Comparison of ENCODE assay signal across 9 mouse cellular contexts in genomic region chr2:30416649-30416965, GRCm38 (mm10). TPM values are rescaled to one million over a fixed set of nuclear protein-coding genes. Genes with fewer than 3 reads are reported as not detected.
DNase-seq lines count a peak whose midpoint lies in the region; ATAC-seq and TF ChIP-seq lines count a peak whose summit lies in the region.
"Had no signal": no experiment of that assay in that cellular context is flagged by ENCODE, and none has a peak within 500 bp of the region (broad histone marks: within the 10 kb centered on the region; RNA-seq: fewer than 3 reads in every experiment).

No protein-coding gene starts in this region.

- peak overlapping the region; percentile 96 for H3K27ac ChIP-seq in heart, embryonic 13.5 days (replicated peaks)
- H3K27ac ChIP-seq in ES-E14 (ENCODE audit: insufficient read depth, low read depth, low read length, poor library complexity, severe bottlenecking): peak overlapping the region; percentile 74
- peak overlapping the region; percentile 98 for H3K27ac ChIP-seq in forebrain, embryonic 16.5 days (ENCODE audit: low read length)
- peak overlapping the region; percentile 98 for H3K27ac ChIP-seq in liver, postnatal 0 days (ENCODE audit: low read depth)

- intact Hi-C loops in heart, postnatal 10 days (cut with DNase I): no loop called here

- H3K9ac ChIP-seq in heart, embryonic 13.5 days: peak overlapping the region; percentile 95
- H3K9ac ChIP-seq in ES-E14 (ENCODE audit: insufficient read depth, low read depth, low read length, poor library complexity, severe bottlenecking): peak overlapping the region; percentile 88
- H3K9ac ChIP-seq in forebrain, embryonic 16.5 days (replicated peaks; ENCODE audit: low read depth, low read length): peak overlapping the region; percentile 97
- peak overlapping the region; percentile 98 for H3K9ac ChIP-seq in liver, postnatal 0 days (replicated peaks)

- no peak for TF ChIP-seq CTCF in liver, postnatal 0 days (IDR thresholded peaks at IDR 0.05; ENCODE audit: low read depth)

- no peak for TF ChIP-seq EP300 in liver, postnatal 0 days (IDR thresholded peaks at IDR 0.05; ENCODE audit: low read depth)

- H3K36me3 ChIP-seq in heart, embryonic 13.5 days: peaks cover 18% of the 10 kb centered on the region
- peaks cover 3% of the 10 kb centered on the region; the same call in 1 of the 2 replicates for H3K36me3 ChIP-seq in ES-E14 (ENCODE audit: control insufficient read depth, insufficient read depth, low read length, poor library complexity, severe bottlenecking)
- H3K36me3 ChIP-seq in forebrain, embryonic 16.5 days (ENCODE audit: control insufficient read depth, insufficient read depth): no peaks in the 10 kb centered on the region
- peaks cover 15% of the 10 kb centered on the region; the same call in 1 of the 2 replicates for H3K36me3 ChIP-seq in liver, postnatal 0 days (replicated peaks; ENCODE audit: insufficient read depth, low read length)

- peak overlapping the region; percentile 74 for H3K4me2 ChIP-seq in heart, embryonic 13.5 days
- peak overlapping the region; percentile 82 for H3K4me2 ChIP-seq in forebrain, embryonic 16.5 days (ENCODE audit: low read length)
- H3K4me2 ChIP-seq in liver, postnatal 0 days (ENCODE audit: low read depth, low read length): peak overlapping the region; percentile 88

- under 1% methylated on average over 7 of the region's 7 CpGs for WGBS in heart, embryonic 13.5 days
- 0% methylated on average over 7 of the region's 7 CpGs for WGBS in forebrain, embryonic 16.5 days
- WGBS in liver, postnatal 0 days (ENCODE audit: insufficient replicate concordance): 0% methylated on average over 7 of the region's 7 CpGs

- DNase-seq in heart, postnatal 10 days: no peak
- DNase-seq in ES-E14 (ENCODE audit: low read depth, low spot score): no peak
- no peak for DNase-seq in liver, postnatal 0 days
- no peak for DNase-seq in thymus, postnatal 14 days
- DNase-seq in adrenal gland, postnatal 14 days: no peak

- peak overlapping the region; percentile 85 for H3K4me3 ChIP-seq in heart, embryonic 13.5 days
- peak overlapping the region; percentile 72 to 76 for H3K4me3 ChIP-seq in ES-E14 (ENCODE audit: insufficient read depth in 1 of 2, low read depth in 1 of 2, low read length in 2 of 2, poor library complexity in 1 of 2, severe bottlenecking in 1 of 2)
- peak overlapping the region; percentile 98 for H3K4me3 ChIP-seq in forebrain, embryonic 16.5 days (replicated peaks; ENCODE audit: low read length)
- peak overlapping the region; percentile 98 for H3K4me3 ChIP-seq in liver, postnatal 0 days (ENCODE audit: low read depth, low read length)

- ATAC-seq in heart, embryonic 13.5 days (ENCODE audit: extremely low read depth, insufficient number of reproducible peaks, low FRiP score, low TSS enrichment): no peak
- ATAC-seq in forebrain, embryonic 16.5 days: no peak
- no peak for ATAC-seq in liver, postnatal 0 days
- ATAC-seq in frontal cortex, adult (ENCODE audit: low TSS enrichment): no peak

- in situ Hi-C loops in ES-E14 (cut with MboI; ENCODE audit: low sequenced_read_pairs in 2 of 2, unreplicated experiment in 2 of 2): no loop called here

- H3K27me3 ChIP-seq in heart, embryonic 13.5 days (replicated peaks): no peaks in the 10 kb centered on the region
- no peaks in the 10 kb centered on the region for H3K27me3 ChIP-seq in forebrain, embryonic 16.5 days (replicated peaks; ENCODE audit: control insufficient read depth, insufficient read depth, low read length)
- no peaks in the 10 kb centered on the region for H3K27me3 ChIP-seq in liver, postnatal 0 days (ENCODE audit: insufficient read depth, low read length)

- H3K9me3 ChIP-seq in heart, embryonic 13.5 days: no peaks in the 10 kb centered on the region
- H3K9me3 ChIP-seq in ES-E14 (ENCODE audit: control insufficient read depth, insufficient read depth, low read depth, low read length): no peaks in the 10 kb centered on the region
- H3K9me3 ChIP-seq in forebrain, embryonic 16.5 days (ENCODE audit: control insufficient read depth, low read length): no peaks in the 10 kb centered on the region
- H3K9me3 ChIP-seq in liver, postnatal 0 days (ENCODE audit: low read length): no peaks in the 10 kb centered on the region

- peaks cover 50% of the 10 kb centered on the region for H3K4me1 ChIP-seq in heart, embryonic 13.5 days
- peaks cover 0 to 10% of the 10 kb centered on the region in 2 experiments; a peak in 3 of 4 replicates for H3K4me1 ChIP-seq in ES-E14 (ENCODE audit: control insufficient read depth in 2 of 2, insufficient read depth in 2 of 2, low read length in 2 of 2, poor library complexity in 1 of 2)
- peaks cover 45% of the 10 kb centered on the region for H3K4me1 ChIP-seq in forebrain, embryonic 16.5 days (replicated peaks; ENCODE audit: control insufficient read depth, insufficient read depth, low read length)
- peaks cover 53% of the 10 kb centered on the region for H3K4me1 ChIP-seq in liver, postnatal 0 days (ENCODE audit: insufficient read depth)

TF ChIP-seq in ES-E14, 5 proteins besides CTCF, POLR2A, EP300 and RAD21:
- TF ChIP-seq ZC3H11A (IDR thresholded peaks at IDR 0.05; ENCODE audit: borderline replicate concordance, low read depth, low read length) (no peak), CHD2 (IDR thresholded peaks at IDR 0.05; ENCODE audit: low read depth, low read length) (no peak)

RNA-seq across cellular contexts. Expression of gene Ptpa, which starts 0.8 kb away (rescaled TPM):
- 100.0 and 109 TPM in 2 replicates for polyA plus RNA-seq in heart, embryonic 13.5 days (2015; fragmentation: Nextera tagmentation; extraction: Ambion mirVana)
- 100 to 1,000 TPM; 125 to 133 TPM for total RNA-seq in heart, postnatal 10 days (2021)
- 97.9 and 103 TPM in 2 replicates for total RNA-seq in ES-E14 (2012; rRNA removed)
- polyA plus RNA-seq in forebrain, embryonic 16.5 days (2015; fragmentation: Nextera tagmentation; extraction: Ambion mirVana): 146 and 163 TPM in 2 replicates
- polyA plus RNA-seq in liver, postnatal 0 days (2015; fragmentation: Nextera tagmentation; extraction: Ambion mirVana): 65.6 and 76.8 TPM in 2 replicates
- total RNA-seq in adrenal gland, postnatal 14 days (2021): 145 and 155 TPM in 2 replicates

RNA-seq across cellular contexts. Expression of gene Crat, which starts 1.0 kb away (rescaled TPM):
- 74.5 and 76.8 TPM in 2 replicates for polyA plus RNA-seq in heart, embryonic 13.5 days (2015; fragmentation: Nextera tagmentation; extraction: Ambion mirVana)
- total RNA-seq in heart, postnatal 10 days (2021): 100 to 1,000 TPM; 448 to 485 TPM
- 5.3 and 5.8 TPM in 2 replicates for total RNA-seq in ES-E14 (2012; rRNA removed)
- 21.3 and 21.4 TPM in 2 replicates for polyA plus RNA-seq in forebrain, embryonic 16.5 days (2015; fragmentation: Nextera tagmentation; extraction: Ambion mirVana)
- 57.5 and 64.3 TPM in 2 replicates for polyA plus RNA-seq in liver, postnatal 0 days (2015; fragmentation: Nextera tagmentation; extraction: Ambion mirVana)
- total RNA-seq in adrenal gland, postnatal 14 days (2021): 291 and 301 TPM in 2 replicates

RNA-seq across cellular contexts. Expression of gene Dolpp1, which starts 24.6 kb away (rescaled TPM):
- polyA plus RNA-seq in heart, embryonic 13.5 days (2015; fragmentation: Nextera tagmentation; extraction: Ambion mirVana): 18.8 and 23.2 TPM in 2 replicates
- 10 to 100 TPM; 11.6 to 14.7 TPM for total RNA-seq in heart, postnatal 10 days (2021)
- total RNA-seq in ES-E14 (2012; rRNA removed): 55.6 and 87.0 TPM in 2 replicates
- polyA plus RNA-seq in forebrain, embryonic 16.5 days (2015; fragmentation: Nextera tagmentation; extraction: Ambion mirVana): 59.3 and 66.5 TPM in 2 replicates
- 12.0 and 12.2 TPM in 2 replicates for polyA plus RNA-seq in liver, postnatal 0 days (2015; fragmentation: Nextera tagmentation; extraction: Ambion mirVana)
- 18.7 and 19.5 TPM in 2 replicates for total RNA-seq in adrenal gland, postnatal 14 days (2021)

RNA-seq across cellular contexts. Expression of gene Miga2, which starts 52.6 kb away (rescaled TPM):
- polyA plus RNA-seq in heart, embryonic 13.5 days (2015; fragmentation: Nextera tagmentation; extraction: Ambion mirVana): 28.9 and 31.4 TPM in 2 replicates
- total RNA-seq in heart, postnatal 10 days (2021): 10 to 100 TPM; 70.5 to 78.0 TPM
- 46.0 and 57.4 TPM in 2 replicates for total RNA-seq in ES-E14 (2012; rRNA removed)
- polyA plus RNA-seq in forebrain, embryonic 16.5 days (2015; fragmentation: Nextera tagmentation; extraction: Ambion mirVana): 29.7 and 35.6 TPM in 2 replicates
- 7.6 and 8.2 TPM in 2 replicates for polyA plus RNA-seq in liver, postnatal 0 days (2015; fragmentation: Nextera tagmentation; extraction: Ambion mirVana)
- total RNA-seq in adrenal gland, postnatal 14 days (2021): 87.9 and 89.3 TPM in 2 replicates

RNA-seq across cellular contexts. Expression of gene Ier5l, which starts 57.4 kb away (rescaled TPM):
- polyA plus RNA-seq in heart, embryonic 13.5 days (2015; fragmentation: Nextera tagmentation; extraction: Ambion mirVana): 0.96 and 1.0 TPM in 2 replicates
- 10 to 100 TPM in 1 of 2 experiments, 1 to 10 TPM in 1; 9.5 to 12.2 TPM for total RNA-seq in heart, postnatal 10 days (2021)
- 13.3 and 17.7 TPM in 2 replicates for total RNA-seq in ES-E14 (2012; rRNA removed)
- polyA plus RNA-seq in forebrain, embryonic 16.5 days (2015; fragmentation: Nextera tagmentation; extraction: Ambion mirVana): 1.5 and 1.8 TPM in 2 replicates
- 0.31 and 0.69 TPM in 2 replicates for polyA plus RNA-seq in liver, postnatal 0 days (2015; fragmentation: Nextera tagmentation; extraction: Ambion mirVana)
- total RNA-seq in adrenal gland, postnatal 14 days (2021): 6.4 and 6.8 TPM in 2 replicates
- polyA plus RNA-seq: inflammation-experienced regulatory T-cells, adult 6 months had no signal

Comparison
In these comparisons a context has a peak if more than half of its experiments do, and no peak if none do; other contexts are left out.
1. RNA of gene Crat, which starts 1.0 kb away (total RNA-seq): 448 to 485 TPM in heart, postnatal 10 days and 291 to 301 TPM in adrenal gland, postnatal 14 days; 5.3 to 5.8 TPM in ES-E14; every median in the first group is over 10 times any median in the second.
2. Peak in every context shown above with its lines, with median percentiles within 50 percentile points of each other: H3K27ac ChIP-seq, H3K4me2 ChIP-seq, H3K4me3 ChIP-seq and H3K9ac ChIP-seq.